In the genomic region with DNA sequence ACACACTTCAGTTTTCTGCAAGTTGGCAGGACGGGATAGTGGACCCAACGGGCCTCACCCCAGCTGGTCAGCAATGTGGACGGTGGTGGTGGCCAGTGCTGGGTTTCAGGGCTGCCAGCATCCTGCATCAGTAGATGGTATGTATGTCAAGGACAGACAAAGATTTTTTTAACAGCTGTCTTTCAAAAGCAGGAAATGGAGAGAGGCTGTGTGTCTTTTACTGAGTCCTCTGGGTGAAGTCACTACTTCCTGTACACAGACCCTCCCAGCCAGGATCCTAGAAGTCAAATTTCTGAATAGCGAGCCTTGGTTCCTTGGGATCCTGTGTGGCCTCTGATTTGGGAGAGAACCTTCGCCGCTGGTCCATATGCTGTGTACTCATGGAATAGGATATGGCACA, we compare ENCODE assay signal across 27 mouse cellular contexts.
DNase-seq lines count a peak whose midpoint lies in the region; ATAC-seq lines count a peak whose summit lies in the region.
"Had no signal": no experiment of that assay in that cellular context is flagged by ENCODE, and none has a peak within 500 bp of the region (broad histone marks: within the 10 kb centered on the region; RNA-seq: fewer than 3 reads in every experiment).

No protein-coding gene starts in this region.

- no peak overlapping the region for H3K4me2 ChIP-seq in heart, embryonic 13.5 days
- no peak overlapping the region for H3K4me2 ChIP-seq in kidney, embryonic 16.5 days (replicated peaks; ENCODE audit: low read depth, low read length)
- no peak overlapping the region for H3K4me2 ChIP-seq in limb, embryonic 15.5 days
- H3K4me2 ChIP-seq in liver, embryonic 11.5 days = no peak overlapping the region
- H3K4me2 ChIP-seq: hindbrain, embryonic 15.5 days; intestine, embryonic 15.5 days; limb, embryonic 13.5 days; midbrain, embryonic 11.5 days; neural tube, embryonic 15.5 days had no signal

- no peak for DNase-seq in heart, adult 18-20 months
- no peak for DNase-seq in kidney, postnatal 36 days
- DNase-seq in embryonic facial prominence, embryonic 10.5 days (ENCODE audit: low spot score) = no peak
- no peak for DNase-seq in liver, embryonic 11.5 days (ENCODE audit: low spot score)
- no peak for DNase-seq in spleen, postnatal 36 days (ENCODE audit: low spot score in 2 of 2)
- DNase-seq: adrenal gland, postnatal 10 days; cerebellum, adult 2 months; cerebellum, postnatal 25 days; gastrocnemius, postnatal 14 days; heart, adult 11 months; kidney, adult 8-10 months; kidney, postnatal 14 days; layer of hippocampus, postnatal 36 days; right cerebral cortex, adult 18-20 months; thymus, postnatal 14 days had no signal

- ATAC-seq in heart, embryonic 13.5 days (ENCODE audit: extremely low read depth, insufficient number of reproducible peaks, low FRiP score, low TSS enrichment) = no peak
- ATAC-seq in kidney, embryonic 16.5 days (ENCODE audit: low FRiP score, low TSS enrichment) = 0 out of 2 replicates have a peak, but pooled peaks have one; percentile 13
- ATAC-seq in limb, embryonic 15.5 days (ENCODE audit: insufficient number of reproducible peaks, low FRiP score, low TSS enrichment, low read depth) = no peak
- ATAC-seq in liver, embryonic 11.5 days (replicated peaks; ENCODE audit: low FRiP score) = no peak
- ATAC-seq: activated CD4-positive, CD25-positive, alpha-beta regulatory T cell, adult 4 months; forebrain, embryonic 16.5 days; intestine, embryonic 15.5 days had no signal

- H3K27ac ChIP-seq in heart, embryonic 13.5 days (replicated peaks) = 0 out of 2 replicates have a peak overlapping the region, but pooled peaks have one; percentile 4
- no peak overlapping the region for H3K27ac ChIP-seq in kidney, embryonic 16.5 days (ENCODE audit: low read length)
- peak overlapping the region; percentile 40 for H3K27ac ChIP-seq in embryonic facial prominence, embryonic 10.5 days (replicated peaks)
- H3K27ac ChIP-seq in limb, embryonic 15.5 days = peak overlapping the region; percentile 63
- no peak overlapping the region for H3K27ac ChIP-seq in liver, embryonic 11.5 days (ENCODE audit: low read depth, low read length)
- H3K27ac ChIP-seq: hindbrain, embryonic 15.5 days; intestine, embryonic 15.5 days; layer of hippocampus, adult 2 months; limb, embryonic 13.5 days; liver, embryonic 14.5 days; neural tube, embryonic 15.5 days had no signal

- H3K27me3 ChIP-seq in heart, embryonic 13.5 days (replicated peaks) = peaks cover 31% of the 10 kb centered on the region
- no peaks in the 10 kb centered on the region for H3K27me3 ChIP-seq in kidney, embryonic 16.5 days (ENCODE audit: insufficient read depth, low read length)
- peaks cover 12% of the 10 kb centered on the region for H3K27me3 ChIP-seq in embryonic facial prominence, embryonic 10.5 days (replicated peaks; ENCODE audit: low read depth, poor library complexity, severe bottlenecking)
- no peaks in the 10 kb centered on the region for H3K27me3 ChIP-seq in limb, embryonic 15.5 days
- no peaks in the 10 kb centered on the region for H3K27me3 ChIP-seq in liver, embryonic 11.5 days (replicated peaks; ENCODE audit: control insufficient read depth, insufficient read depth, low read length)
- H3K27me3 ChIP-seq: hindbrain, embryonic 15.5 days; intestine, embryonic 15.5 days; limb, embryonic 13.5 days; neural tube, embryonic 15.5 days had no signal

- H3K4me1 ChIP-seq in heart, embryonic 13.5 days = peaks cover 41% of the 10 kb centered on the region
- H3K4me1 ChIP-seq in kidney, embryonic 16.5 days (ENCODE audit: insufficient read depth, low read length) = peaks cover 23% of the 10 kb centered on the region
- H3K4me1 ChIP-seq in embryonic facial prominence, embryonic 10.5 days = peaks cover 53% of the 10 kb centered on the region
- peaks cover 46% of the 10 kb centered on the region for H3K4me1 ChIP-seq in limb, embryonic 15.5 days
- H3K4me1 ChIP-seq in liver, embryonic 11.5 days (replicated peaks; ENCODE audit: control insufficient read depth, insufficient read depth, low read length) = peaks cover 3% of the 10 kb centered on the region; the same call in 1 of the 2 replicates

- H3K9ac ChIP-seq in heart, embryonic 13.5 days = no peak overlapping the region
- no peak overlapping the region for H3K9ac ChIP-seq in kidney, embryonic 16.5 days (replicated peaks; ENCODE audit: low read length)
- no peak overlapping the region for H3K9ac ChIP-seq in limb, embryonic 15.5 days
- H3K9ac ChIP-seq in liver, embryonic 11.5 days (ENCODE audit: low read depth, low read length) = no peak overlapping the region
- H3K9ac ChIP-seq: hindbrain, embryonic 15.5 days; intestine, embryonic 15.5 days; limb, embryonic 13.5 days; liver, embryonic 14.5 days; neural tube, embryonic 15.5 days had no signal

- 61% methylated on average over 6 of the region's 6 CpGs for WGBS in heart, embryonic 13.5 days
- 76% methylated on average over 6 of the region's 6 CpGs for WGBS in kidney, embryonic 16.5 days
- 73% methylated on average over 6 of the region's 6 CpGs for WGBS in embryonic facial prominence, embryonic 10.5 days
- WGBS in limb, embryonic 15.5 days = 74% methylated on average over 6 of the region's 6 CpGs
- 63% methylated on average over 6 of the region's 6 CpGs for WGBS in liver, embryonic 11.5 days

- H3K9me3 ChIP-seq in heart, embryonic 13.5 days = no peaks in the 10 kb centered on the region
- no peaks in the 10 kb centered on the region for H3K9me3 ChIP-seq in kidney, embryonic 16.5 days (ENCODE audit: low read length)
- H3K9me3 ChIP-seq in embryonic facial prominence, embryonic 10.5 days = no peaks in the 10 kb centered on the region
- H3K9me3 ChIP-seq in limb, embryonic 15.5 days = no peaks in the 10 kb centered on the region
- no peaks in the 10 kb centered on the region for H3K9me3 ChIP-seq in liver, embryonic 11.5 days (ENCODE audit: control insufficient read depth, low read length)
- H3K9me3 ChIP-seq: hindbrain, embryonic 15.5 days; intestine, embryonic 15.5 days; limb, embryonic 13.5 days; neural tube, embryonic 15.5 days had no signal

- H3K36me3 ChIP-seq in heart, embryonic 13.5 days = no peaks in the 10 kb centered on the region
- no peaks in the 10 kb centered on the region for H3K36me3 ChIP-seq in kidney, embryonic 16.5 days (ENCODE audit: insufficient read depth, low read length)
- no peaks in the 10 kb centered on the region for H3K36me3 ChIP-seq in embryonic facial prominence, embryonic 10.5 days (replicated peaks)
- no peaks in the 10 kb centered on the region for H3K36me3 ChIP-seq in limb, embryonic 15.5 days
- H3K36me3 ChIP-seq in liver, embryonic 11.5 days (ENCODE audit: control insufficient read depth, insufficient read depth, low read length) = no peaks in the 10 kb centered on the region
- H3K36me3 ChIP-seq: hindbrain, embryonic 15.5 days; intestine, embryonic 15.5 days; limb, embryonic 13.5 days; neural tube, embryonic 15.5 days had no signal

- no peak overlapping the region for H3K4me3 ChIP-seq in heart, embryonic 13.5 days
- H3K4me3 ChIP-seq in kidney, embryonic 16.5 days (ENCODE audit: low read length) = no peak overlapping the region
- no peak overlapping the region for H3K4me3 ChIP-seq in embryonic facial prominence, embryonic 10.5 days
- no peak overlapping the region for H3K4me3 ChIP-seq in limb, embryonic 15.5 days
- H3K4me3 ChIP-seq in liver, embryonic 11.5 days (ENCODE audit: low read depth, low read length) = no peak overlapping the region
- H3K4me3 ChIP-seq: hindbrain, embryonic 15.5 days; intestine, embryonic 15.5 days; layer of hippocampus, adult 2 months; limb, embryonic 13.5 days; neural tube, embryonic 15.5 days had no signal

Comparison
In these comparisons a context has a peak if more than half of its experiments do, and no peak if none do; other contexts are left out.
1. H3K27ac ChIP-seq: peak in heart, embryonic 13.5 days (single experiment), embryonic facial prominence, embryonic 10.5 days (single experiment) and limb, embryonic 15.5 days (single experiment); none in kidney, embryonic 16.5 days (single experiment) and liver, embryonic 11.5 days (single experiment).